Mouse (Mus musculus) brain, embryonic 14.5 days (tissue): ENCODE results near the gene Gli1. TPM values are rescaled to one million over a fixed set of nuclear protein-coding genes. Genes with fewer than 3 reads are reported as not detected.
A peak's percentile ranks its signal among the peaks of the same experiment; 100 is the strongest.
"Not testable (repeated sequence)": the region's sequence is repeated elsewhere in the genome, so short reads cannot be mapped to it uniquely, and the experiment has no call there.

Experiments used
- DNase-seq: peaks from one replicate; pipeline ENCODE4 v3.0.0-alpha.2; 2011; ENCODE audit warnings: low read depth
- CTCF ChIP-seq: fragments of 200-500 bp; IDR thresholded peaks from 2 replicates; pipeline ENCODE4 v1.5.1; 2012; ENCODE audit warnings: inconsistent platforms, mild to moderate bottlenecking, moderate library complexity, borderline replicate concordance; ENCODE audit not compliant: insufficient read depth, insufficient read length; ENCODE audit errors: extremely low read depth
- POLR2A ChIP-seq: fragments of 200-500 bp; IDR thresholded peaks from 2 replicates; pipeline ENCODE4 v1.6.1; 2012; ENCODE audit warnings: mild to moderate bottlenecking, inconsistent platforms, borderline replicate concordance; ENCODE audit not compliant: poor library complexity, insufficient read depth, insufficient read length, severe bottlenecking; ENCODE audit errors: extremely low read depth
- polyA plus RNA-seq: library from polyadenylated mRNA; depleted of rRNA; stranded (reverse); fragments of >200 nt; gene quantifications from 2 replicates; pipeline ENCODE4 v1.2.3, GENCODE M21; 2012

Gene Gli1
- polyA plus RNA-seq, 1 experiment = 11.3 TPM

- DNase-seq = no peak
- TF ChIP-seq CTCF = no peak
- no peak for TF ChIP-seq POLR2A
Observed at GRCm38 (mm10) chr10:127317277-127317676, 24.5 kb downstream of the Gli1 start.

- DNase-seq = not testable (repeated sequence)
Observed at GRCm38 (mm10) chr10:127314950-127315349, 26.8 kb downstream of the Gli1 start.

- not testable (repeated sequence) for DNase-seq
Observed at GRCm38 (mm10) chr10:127313516-127313915, 28.3 kb downstream of the Gli1 start.

DNA sequence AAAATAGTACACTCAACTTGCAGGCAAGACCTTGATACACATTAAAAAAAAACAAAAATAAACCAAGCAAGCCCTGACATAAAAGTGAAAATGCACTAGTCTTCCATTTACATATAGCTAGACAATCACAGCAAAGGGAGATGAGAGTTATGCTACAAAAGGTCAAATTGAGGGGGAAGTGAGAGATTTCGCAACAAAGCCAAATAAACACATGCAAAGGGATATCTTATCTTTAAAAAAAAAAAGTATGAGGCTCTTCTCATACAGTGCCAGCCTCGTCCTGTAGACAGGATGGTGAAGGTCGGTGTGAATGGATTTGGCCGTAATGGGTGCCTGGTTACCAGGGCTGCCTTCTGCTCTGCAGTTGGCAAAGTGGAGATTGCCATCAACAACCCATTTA, 28.9 kb downstream of the Gli1 start:
- TF ChIP-seq POLR2A (no peak), CTCF (no peak)
- no peak for DNase-seq

- peak; percentile 93 for DNase-seq
- TF ChIP-seq CTCF = peak; percentile 89
- no peak for TF ChIP-seq POLR2A
Observed at GRCm38 (mm10) chr10:127312356-127312676, 29.5 kb downstream of the Gli1 start.

GRCm38 (mm10) chr10:127311476-127312355, 30.1 kb downstream of the Gli1 start, which contains the start of gene Mars:
Gene Mars, minus strand, starts transcription at chr10:127311786.
- DNase-seq = peak; percentile 98
- peak; percentile 29; the same call in 1 of the 2 replicates for TF ChIP-seq POLR2A
- TF ChIP-seq CTCF = no peak

DNA sequence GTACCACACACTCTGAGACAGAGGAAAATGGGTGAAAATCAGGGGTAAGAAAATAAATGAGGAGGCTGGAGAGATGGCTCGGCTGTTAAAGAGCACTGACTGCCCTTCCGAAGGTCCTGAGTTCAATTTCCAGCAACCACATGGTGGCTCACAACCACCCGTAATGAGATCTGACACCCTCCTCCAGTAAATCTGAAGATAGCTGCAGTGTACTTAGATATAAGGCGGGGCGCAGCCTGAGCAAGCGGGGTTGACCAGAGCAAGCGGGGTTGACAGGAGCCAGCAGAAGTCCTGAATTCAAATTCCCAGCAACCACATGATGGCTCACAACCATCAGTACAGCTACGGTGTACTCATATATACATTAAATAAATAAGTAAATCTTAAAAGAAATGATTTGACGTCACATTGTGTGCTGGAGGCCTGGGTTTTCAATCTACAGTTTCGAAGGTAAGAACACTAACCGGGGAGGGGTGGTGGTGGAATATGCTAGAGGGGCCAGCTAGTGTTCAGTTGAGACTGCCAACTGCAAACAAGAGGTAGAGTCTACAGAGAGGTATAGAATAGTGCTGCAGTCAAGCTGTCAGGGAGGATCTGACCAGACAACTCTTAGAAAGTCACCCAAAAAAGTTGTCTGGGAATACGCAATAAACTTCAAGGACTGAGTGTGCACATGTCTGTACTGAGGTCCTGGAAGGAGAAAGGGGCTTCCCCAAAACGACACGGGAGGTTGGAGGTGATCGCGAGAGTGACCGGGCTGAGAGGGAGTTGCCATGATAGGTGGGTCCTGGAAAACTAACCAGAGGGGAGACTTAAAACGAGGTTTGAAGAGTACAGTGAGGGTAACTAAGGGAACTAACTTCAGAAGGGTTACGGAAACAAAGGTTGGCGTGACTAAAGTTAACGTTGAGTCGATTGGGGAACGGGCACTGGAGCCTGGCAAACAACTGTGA, 31.0 kb downstream of the Gli1 start:
- TF ChIP-seq CTCF (no peak), POLR2A (no peak)

GRCm38 (mm10) chr10:127309167-127309566, 32.6 kb downstream of the Gli1 start:
- DNase-seq = not testable (repeated sequence)

More for the DNA sequence above, 31.0 kb downstream of the Gli1 start:
- no peak for DNase-seq

DNA sequence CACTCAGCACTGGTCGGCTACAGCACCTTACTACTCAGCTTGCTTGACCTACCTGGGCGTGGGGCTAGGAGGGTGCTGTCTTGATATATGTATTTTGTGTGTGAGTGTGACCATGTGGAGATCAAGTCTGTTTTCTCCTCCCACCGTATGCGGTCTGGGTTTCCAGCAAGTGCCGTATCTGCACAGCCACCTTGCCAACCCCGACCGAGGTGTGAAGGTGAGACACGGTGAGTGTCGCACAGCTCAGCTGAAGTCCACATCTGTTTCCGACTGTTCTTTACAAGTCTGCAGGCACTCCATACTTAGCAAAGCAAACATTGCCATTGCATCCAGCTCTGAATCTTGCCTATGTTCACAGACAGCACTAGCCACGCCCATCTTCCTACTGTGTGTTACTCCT, 38.6 kb downstream of the Gli1 start:
- TF ChIP-seq CTCF (no peak), POLR2A (no peak)
- DNase-seq = no peak

DNA sequence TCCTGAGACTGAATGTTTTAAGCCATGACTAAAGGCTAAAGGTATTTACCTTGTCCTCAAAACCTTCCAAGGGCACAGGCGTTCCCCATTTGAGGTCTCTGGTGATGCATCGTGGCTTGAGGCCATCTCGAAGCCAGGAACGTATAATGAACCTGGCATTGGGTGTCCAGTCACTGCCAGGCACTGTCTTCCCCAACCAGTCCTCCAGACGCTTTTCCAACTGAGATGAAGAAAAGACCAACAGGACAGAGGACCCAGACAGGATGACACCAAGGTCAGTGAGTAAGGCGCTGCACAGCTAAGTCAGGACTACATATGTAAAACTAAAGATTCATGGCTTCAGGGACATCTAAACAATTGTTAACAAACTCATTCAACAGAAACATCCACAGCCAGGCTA, 41.4 kb downstream of the Gli1 start:
- no peak for DNase-seq
- TF ChIP-seq POLR2A (no peak), CTCF (no peak)

DNA sequence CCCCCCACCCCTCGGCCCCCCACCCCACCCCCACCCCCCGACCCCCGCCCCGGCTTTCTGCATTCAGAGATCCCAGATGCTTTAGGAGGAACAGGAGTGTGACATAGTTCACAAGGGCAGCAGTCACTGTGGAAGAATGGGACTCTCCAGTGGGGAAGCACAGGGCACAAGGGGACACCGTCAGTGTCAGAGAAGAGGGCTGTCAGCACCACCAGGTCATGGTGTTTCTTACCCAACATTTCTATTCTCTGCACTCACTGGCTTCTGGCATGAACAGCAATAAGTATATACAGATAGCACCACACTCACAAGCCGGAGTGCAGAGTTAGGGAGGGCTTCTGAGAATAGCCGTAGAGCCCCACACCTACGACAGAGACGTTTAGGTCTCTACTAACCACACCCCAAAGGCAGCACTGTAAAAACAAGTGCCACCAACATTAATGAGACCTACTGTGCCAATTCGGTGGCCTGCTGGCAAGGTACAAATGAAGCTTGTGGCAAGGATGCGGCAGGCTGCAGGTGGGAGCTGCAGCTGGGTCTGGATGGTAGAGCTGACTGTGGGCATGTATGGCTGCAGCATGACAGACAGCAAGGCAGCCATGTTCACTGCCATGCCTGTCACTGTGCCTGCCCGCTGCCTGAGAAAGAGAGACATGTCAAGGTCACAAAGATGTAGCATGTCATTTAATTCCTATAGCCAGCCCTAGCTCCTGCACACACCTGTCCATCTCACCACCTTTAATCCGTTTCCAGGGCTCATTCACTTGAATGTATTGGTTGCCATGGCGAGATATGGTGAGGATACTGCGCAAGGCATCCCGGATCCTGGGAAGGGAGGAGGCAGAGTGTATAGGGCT, 44.5 kb downstream of the Gli1 start:
- TF ChIP-seq POLR2A (no peak), CTCF (no peak)

GRCm38 (mm10) chr10:127295986-127296794, 45.6 kb downstream of the Gli1 start:
- no peak for DNase-seq
- TF ChIP-seq CTCF = no peak
- no peak for TF ChIP-seq POLR2A

More for the DNA sequence above, 44.5 kb downstream of the Gli1 start:
- DNase-seq = no peak
